Mouse (Mus musculus): ENCODE measurements around the gene Cpm. TPM values are rescaled to one million over a fixed set of nuclear protein-coding genes. Genes with fewer than 3 reads are reported as not detected.

The Cpm gene
- polyA plus RNA-seq, 1 experiment: 0.07 TPM

DNA sequence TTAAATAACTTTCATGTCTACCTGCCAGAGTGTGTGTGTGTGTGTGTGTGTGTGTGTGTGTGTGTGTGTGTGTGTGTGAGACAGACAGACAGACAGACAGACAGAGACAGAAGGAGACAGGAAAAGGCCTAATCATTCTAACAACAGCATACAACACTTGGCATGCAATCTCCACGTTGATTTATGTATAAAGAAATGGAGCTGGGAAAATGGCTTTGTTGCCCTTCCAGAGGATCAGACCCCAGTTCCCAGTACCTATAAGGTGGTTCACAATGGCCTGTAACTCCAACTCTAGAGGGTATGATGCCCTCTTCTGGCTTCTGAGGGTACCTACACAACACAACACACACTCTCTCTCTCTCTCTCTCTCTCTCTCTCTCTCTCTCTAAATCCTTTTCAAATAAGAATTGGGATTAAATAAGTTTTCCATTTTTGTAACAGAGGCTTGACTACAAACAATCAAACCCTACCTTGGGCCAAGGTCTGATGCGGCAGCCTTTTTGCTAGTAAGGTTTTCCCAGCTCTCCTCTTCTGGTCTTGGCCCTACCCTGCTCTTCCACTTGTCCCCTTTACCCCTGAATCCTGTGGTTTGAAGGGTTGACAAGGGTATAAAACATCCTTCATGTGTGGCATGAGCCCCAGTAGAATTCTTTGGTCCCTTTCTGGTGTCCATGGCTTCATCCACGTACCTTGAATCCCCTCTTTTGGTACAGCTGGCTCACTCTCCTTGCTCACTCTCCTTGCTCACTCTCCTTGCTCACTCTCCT, 6.7 kb downstream of the Cpm start:
- Histone ChIP-seq H3K4me2 (ENCODE audit: low read depth) (no peak overlapping the region), H3ac (ENCODE audit: control insufficient read depth, insufficient read length) (no peak overlapping the region), H3K79me2 (ENCODE audit: control insufficient read depth, insufficient read depth) (no peaks in the 10 kb centered on the region), H3K27me3 (ENCODE audit: control insufficient read depth, insufficient read depth, insufficient read length) (peaks cover 9% of the 10 kb centered on the region), H3K4me3 (no peak overlapping the region), H3K36me3 (ENCODE audit: control insufficient read depth, insufficient read depth) (no peaks in the 10 kb centered on the region)
- no peak for TF ChIP-seq E2F4 (IDR thresholded peaks at IDR 0.05; ENCODE audit: insufficient read depth)
- TF ChIP-seq MAX (IDR thresholded peaks at IDR 0.05; ENCODE audit: low read depth): no peak
- no peak for TF ChIP-seq POLR2AphosphoS2 (IDR thresholded peaks at IDR 0.05; ENCODE audit: insufficient read length, low read depth)
- TF ChIP-seq TCF3 (IDR thresholded peaks at IDR 0.05; ENCODE audit: insufficient read length, low read depth): no peak
- no peak for TF ChIP-seq TCF12 (IDR thresholded peaks at IDR 0.05; ENCODE audit: insufficient read depth, poor library complexity, severe bottlenecking)
- TF ChIP-seq REST (IDR thresholded peaks at IDR 0.05; ENCODE audit: insufficient read depth, insufficient read length): no peak
- no peak for TF ChIP-seq POLR2A (IDR thresholded peaks at IDR 0.05; ENCODE audit: insufficient read length, low read depth)
- TF ChIP-seq MYOG (IDR thresholded peaks at IDR 0.05; ENCODE audit: control insufficient read depth in 1 of 3, insufficient read depth in 1 of 3, insufficient read length in 2 of 3, low read depth in 2 of 3): no peak
- TF ChIP-seq MYOD1 (IDR thresholded peaks at IDR 0.05; ENCODE audit: control insufficient read depth in 1 of 3, insufficient read length in 2 of 3, low read depth in 2 of 3): no peak

DNA sequence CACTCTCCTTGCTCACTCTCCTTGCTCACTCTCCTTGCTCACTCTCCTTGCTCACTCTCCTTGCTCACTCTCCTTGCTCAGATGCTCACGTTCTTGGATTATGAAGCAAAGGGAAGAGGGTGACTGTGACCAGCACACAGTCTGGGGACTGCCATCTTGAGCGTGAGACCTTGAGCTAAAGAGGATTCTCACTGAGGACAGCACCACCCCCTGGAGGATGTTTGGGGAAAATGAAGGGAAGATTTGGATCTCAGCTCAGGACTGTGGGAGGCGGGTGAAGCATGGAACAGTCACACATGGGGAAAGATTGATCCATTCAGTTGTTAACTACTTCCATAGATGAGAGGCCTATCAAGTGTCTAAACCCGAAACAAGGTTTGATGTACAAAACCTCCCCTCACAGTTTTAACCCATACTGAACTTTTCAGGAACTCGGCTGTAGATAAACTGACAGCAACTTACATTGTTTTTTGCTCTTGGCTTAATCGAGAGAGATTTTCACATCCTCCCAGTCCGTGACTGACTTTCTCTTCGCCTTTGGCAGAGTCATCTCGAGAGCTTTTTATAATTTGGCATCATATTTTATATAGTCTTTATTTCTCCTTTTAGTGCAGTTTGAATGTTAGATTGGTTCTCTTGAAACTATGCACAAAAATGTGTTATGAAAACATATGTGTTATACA, 7.9 kb downstream of the Cpm start:
- H3K27me3 ChIP-seq (ENCODE audit: control insufficient read depth, insufficient read depth, insufficient read length): peaks cover 16% of the 10 kb centered on the region
- H3K36me3 ChIP-seq (ENCODE audit: control insufficient read depth, insufficient read depth): no peaks in the 10 kb centered on the region
- H3K4me2 ChIP-seq (ENCODE audit: low read depth): no peak overlapping the region
- H3ac ChIP-seq (ENCODE audit: control insufficient read depth, insufficient read length): no peak overlapping the region
- H3K4me3 ChIP-seq: no peak overlapping the region
- H3K79me2 ChIP-seq (ENCODE audit: control insufficient read depth, insufficient read depth): no peaks in the 10 kb centered on the region
- TF ChIP-seq SRF (IDR thresholded peaks at IDR 0.05; ENCODE audit: control insufficient read depth, insufficient read length, low read depth) (no peak), TCF3 (IDR thresholded peaks at IDR 0.05; ENCODE audit: insufficient read length, low read depth) (no peak), MYOD1 (IDR thresholded peaks at IDR 0.05; ENCODE audit: control insufficient read depth in 1 of 3, insufficient read length in 2 of 3, low read depth in 2 of 3) (no peak), TCF12 (IDR thresholded peaks at IDR 0.05; ENCODE audit: insufficient read depth, poor library complexity, severe bottlenecking) (no peak), E2F4 (IDR thresholded peaks at IDR 0.05; ENCODE audit: insufficient read depth) (no peak), POLR2A (IDR thresholded peaks at IDR 0.05; ENCODE audit: insufficient read length, low read depth) (no peak), CEBPB (IDR thresholded peaks at IDR 0.05; ENCODE audit: insufficient read depth, poor library complexity, severe bottlenecking) (no peak), POLR2AphosphoS2 (IDR thresholded peaks at IDR 0.05; ENCODE audit: insufficient read length, low read depth) (no peak), MAX (IDR thresholded peaks at IDR 0.05; ENCODE audit: low read depth) (no peak), MYOG (IDR thresholded peaks at IDR 0.05; ENCODE audit: control insufficient read depth in 1 of 3, insufficient read depth in 1 of 3, insufficient read length in 2 of 3, low read depth in 2 of 3) (no peak), REST (IDR thresholded peaks at IDR 0.05; ENCODE audit: insufficient read depth, insufficient read length) (no peak), USF1 (IDR thresholded peaks at IDR 0.05; ENCODE audit: low read depth) (no peak)

DNA sequence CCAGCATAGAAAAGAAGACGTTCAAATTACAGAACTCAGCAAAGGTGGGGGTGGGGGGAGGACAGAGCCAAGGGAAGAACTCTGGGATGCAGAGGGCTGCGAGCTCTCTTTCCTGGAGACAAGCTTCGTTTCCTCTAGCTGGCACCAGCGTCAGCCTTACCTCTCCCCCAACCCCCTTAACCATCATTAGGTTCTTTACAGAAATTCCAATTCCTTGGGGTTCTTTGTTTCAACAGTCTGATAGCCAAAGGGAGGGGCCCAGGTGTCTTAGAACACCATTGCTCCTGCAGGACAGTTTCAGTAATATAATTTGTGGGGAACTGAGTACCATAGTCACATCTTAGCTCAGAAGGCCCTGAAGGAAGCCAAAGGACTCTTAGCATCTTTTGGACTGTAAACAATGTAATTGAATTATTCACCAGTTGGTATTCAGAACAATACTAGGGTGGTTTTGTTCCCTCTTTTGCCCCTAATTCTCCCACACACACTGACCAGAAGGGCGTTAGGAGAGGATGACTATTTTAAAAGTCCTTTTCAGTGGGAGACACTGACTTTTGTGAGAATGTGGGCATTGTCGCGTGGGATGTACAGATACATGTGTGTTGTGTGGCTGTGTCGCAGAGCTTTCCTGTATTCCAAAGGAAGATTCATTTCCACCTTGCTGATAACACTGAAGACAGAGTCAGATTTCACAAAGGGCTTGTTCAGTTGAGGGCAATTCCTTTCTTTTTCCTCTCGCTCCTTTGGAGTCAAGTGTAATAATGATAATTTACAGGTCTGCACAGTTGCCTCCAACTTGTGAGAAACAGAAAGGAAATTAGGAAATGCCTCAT, 8.7 kb downstream of the Cpm start:
- Histone ChIP-seq H3K36me3 (ENCODE audit: control insufficient read depth, insufficient read depth) (no peaks in the 10 kb centered on the region), H3ac (ENCODE audit: control insufficient read depth, insufficient read length) (no peak overlapping the region), H3K4me3 (no peak overlapping the region), H3K79me2 (ENCODE audit: control insufficient read depth, insufficient read depth) (no peaks in the 10 kb centered on the region), H3K27me3 (ENCODE audit: control insufficient read depth, insufficient read depth, insufficient read length) (peaks cover 18% of the 10 kb centered on the region), H3K4me2 (ENCODE audit: low read depth) (no peak overlapping the region)
- TF ChIP-seq MAX (IDR thresholded peaks at IDR 0.05; ENCODE audit: low read depth) (no peak), SRF (IDR thresholded peaks at IDR 0.05; ENCODE audit: control insufficient read depth, insufficient read length, low read depth) (no peak), POLR2AphosphoS2 (IDR thresholded peaks at IDR 0.05; ENCODE audit: insufficient read length, low read depth) (no peak), TCF3 (IDR thresholded peaks at IDR 0.05; ENCODE audit: insufficient read length, low read depth) (no peak), TCF12 (IDR thresholded peaks at IDR 0.05; ENCODE audit: insufficient read depth, poor library complexity, severe bottlenecking) (no peak), CEBPB (IDR thresholded peaks at IDR 0.05; ENCODE audit: insufficient read depth, poor library complexity, severe bottlenecking) (no peak), POLR2A (IDR thresholded peaks at IDR 0.05; ENCODE audit: insufficient read length, low read depth) (no peak), E2F4 (IDR thresholded peaks at IDR 0.05; ENCODE audit: insufficient read depth) (no peak), USF1 (IDR thresholded peaks at IDR 0.05; ENCODE audit: low read depth) (no peak), MYOG (IDR thresholded peaks at IDR 0.05; ENCODE audit: control insufficient read depth in 1 of 3, insufficient read depth in 1 of 3, insufficient read length in 2 of 3, low read depth in 2 of 3) (no peak), REST (IDR thresholded peaks at IDR 0.05; ENCODE audit: insufficient read depth, insufficient read length) (no peak), MYOD1 (IDR thresholded peaks at IDR 0.05; ENCODE audit: control insufficient read depth in 1 of 3, insufficient read length in 2 of 3, low read depth in 2 of 3) (no peak)

DNA sequence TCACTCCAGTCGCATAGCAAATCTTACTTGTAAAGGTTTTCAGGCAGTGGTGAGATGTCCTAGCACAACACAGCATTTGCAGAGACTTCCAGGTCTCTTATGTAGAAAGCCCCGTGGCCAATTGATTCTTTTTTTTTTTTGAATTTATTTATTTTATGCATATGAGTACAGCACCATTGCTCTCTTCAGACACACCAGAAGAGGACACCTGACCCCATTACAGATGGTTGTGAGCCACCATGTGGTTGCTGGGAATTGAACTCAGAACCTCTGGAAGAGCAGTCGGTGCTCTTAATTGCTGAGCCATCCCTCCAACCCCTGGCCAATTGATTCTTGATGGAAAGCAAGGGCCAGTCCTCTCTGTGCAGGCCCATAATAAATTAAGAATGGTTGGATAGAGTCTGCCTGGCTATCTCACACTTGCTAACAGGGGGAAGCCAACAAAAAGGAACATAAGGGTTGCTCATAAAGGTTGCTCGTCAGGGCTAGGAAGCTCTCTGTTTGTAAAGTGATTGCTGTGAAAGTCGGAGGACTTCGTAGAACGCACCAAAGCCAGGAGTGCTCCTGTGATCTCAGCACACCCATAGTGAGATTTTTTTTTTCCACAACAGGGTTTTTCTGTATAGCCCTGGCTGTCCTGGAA, 9.4 kb downstream of the Cpm start:
- H3ac ChIP-seq (ENCODE audit: control insufficient read depth, insufficient read length): no peak overlapping the region
- peaks cover 22% of the 10 kb centered on the region for H3K27me3 ChIP-seq (ENCODE audit: control insufficient read depth, insufficient read depth, insufficient read length)
- no peak overlapping the region for H3K4me2 ChIP-seq (ENCODE audit: low read depth)
- H3K36me3 ChIP-seq (ENCODE audit: control insufficient read depth, insufficient read depth): no peaks in the 10 kb centered on the region
- no peaks in the 10 kb centered on the region for H3K79me2 ChIP-seq (ENCODE audit: control insufficient read depth, insufficient read depth)
- H3K4me3 ChIP-seq: no peak overlapping the region
- TF ChIP-seq TCF3 (IDR thresholded peaks at IDR 0.05; ENCODE audit: insufficient read length, low read depth) (no peak), POLR2A (IDR thresholded peaks at IDR 0.05; ENCODE audit: insufficient read length, low read depth) (no peak), TCF12 (IDR thresholded peaks at IDR 0.05; ENCODE audit: insufficient read depth, poor library complexity, severe bottlenecking) (no peak), POLR2AphosphoS2 (IDR thresholded peaks at IDR 0.05; ENCODE audit: insufficient read length, low read depth) (no peak), CEBPB (IDR thresholded peaks at IDR 0.05; ENCODE audit: insufficient read depth, poor library complexity, severe bottlenecking) (no peak), SRF (IDR thresholded peaks at IDR 0.05; ENCODE audit: control insufficient read depth, insufficient read length, low read depth) (no peak), E2F4 (IDR thresholded peaks at IDR 0.05; ENCODE audit: insufficient read depth) (no peak), MYOD1 (IDR thresholded peaks at IDR 0.05; ENCODE audit: control insufficient read depth in 1 of 3, insufficient read length in 2 of 3, low read depth in 2 of 3) (no peak), USF1 (IDR thresholded peaks at IDR 0.05; ENCODE audit: low read depth) (no peak), MYOG (IDR thresholded peaks at IDR 0.05; ENCODE audit: control insufficient read depth in 1 of 3, insufficient read depth in 1 of 3, insufficient read length in 2 of 3, low read depth in 2 of 3) (no peak), REST (IDR thresholded peaks at IDR 0.05; ENCODE audit: insufficient read depth, insufficient read length) (no peak), MAX (IDR thresholded peaks at IDR 0.05; ENCODE audit: low read depth) (no peak)
